Mouse (Mus musculus) central nervous system, embryonic 14 days (tissue): Measurements from ENCODE around the gene 1700123L14Rik. TPM values are rescaled to one million over a fixed set of nuclear protein-coding genes. Genes with fewer than 3 reads are reported as not detected.

Experiments used
- polyA plus RNA-seq: library from polyadenylated mRNA; depleted of rRNA; stranded (reverse); fragments of >200 nt; gene quantifications from 2 replicates; pipeline ENCODE4 v1.2.3, GENCODE M21; 2012; rRNA removed

Gene 1700123L14Rik
- polyA plus RNA-seq: not detected in 2 replicates

GRCm38 (mm10) chr6:96165818-96166379 is at the start of gene 1700123L14Rik:
Gene 1700123L14Rik (minus strand): TSS chr6:96166243.

Other genes with a start within 250 kb of the 1700123L14Rik start
- 3.7 and 4.0 TPM in 2 replicates for gene Fam19a1, start 53.1 kb downstream of the 1700123L14Rik start, polyA plus RNA-seq